Mouse (Mus musculus): Measurements from ENCODE around the gene Chst3. TPM values are rescaled to one million over a fixed set of nuclear protein-coding genes. Genes with fewer than 3 reads are reported as not detected.
A peak's percentile ranks its signal among the peaks of the same experiment; 100 is the strongest.
"Not testable (repeated sequence)": the region's sequence is repeated elsewhere in the genome, so short reads cannot be mapped to it uniquely, and the experiment has no call there.

Chst3 gene
- polyA plus RNA-seq, 1 experiment from 2014 or later = 1.0 TPM

DNA sequence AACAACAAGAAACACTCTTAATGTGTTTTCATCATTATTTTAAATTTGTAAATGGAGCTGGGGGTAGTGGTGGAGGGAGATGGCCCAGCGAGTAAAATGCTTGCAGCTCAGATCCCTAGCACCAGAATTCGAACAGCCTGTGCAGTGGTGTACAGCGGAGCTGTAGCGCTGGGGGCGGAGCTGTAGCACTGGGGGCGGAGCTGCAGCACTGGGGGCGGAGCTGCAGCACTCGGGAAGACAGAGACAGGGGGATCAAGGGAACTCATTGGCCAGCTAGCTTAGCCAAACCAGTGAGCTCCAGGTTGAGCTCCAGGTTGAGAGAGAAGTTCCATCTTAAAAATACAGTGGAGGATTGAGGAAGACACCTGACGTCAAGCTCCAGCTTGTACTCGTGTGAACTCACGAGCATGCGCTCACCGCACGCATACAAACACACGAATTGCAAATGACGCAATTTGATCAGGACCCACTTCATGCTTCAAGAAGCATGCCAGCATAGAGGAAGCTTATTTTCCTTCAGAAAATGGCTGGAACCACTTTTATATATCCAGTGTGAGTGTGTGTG lies 38.3 kb upstream of the Chst3 start:
- Histone ChIP-seq H3K4me1 (ENCODE audit: control insufficient read depth, insufficient read depth, low read length) (no peaks in the 10 kb centered on the region), H3K36me3 (ENCODE audit: control insufficient read depth, insufficient read depth, low read length) (no peaks in the 10 kb centered on the region), H3K9ac (ENCODE audit: low read depth, low read length) (no peak overlapping the region), H3K4me3 (ENCODE audit: low read length) (no peak overlapping the region), H3K4me2 (replicated peaks; ENCODE audit: low read depth, low read length) (no peak overlapping the region), H3K27ac (ENCODE audit: low read depth, low read length) (no peak overlapping the region), H3K9me3 (ENCODE audit: control insufficient read depth, low read length) (no peaks in the 10 kb centered on the region), H3K27me3 (ENCODE audit: control insufficient read depth, insufficient read depth, low read length) (no peaks in the 10 kb centered on the region)
- 58% methylated on average over 16 of the region's 16 CpGs for whole genome bisulfite sequencing
- ATAC-seq (ENCODE audit: low FRiP score, low TSS enrichment) = no peak

- Histone ChIP-seq H3K9ac (ENCODE audit: low read depth, low read length) (no peak overlapping the region), H3K9me3 (ENCODE audit: control insufficient read depth, low read length) (no peaks in the 10 kb centered on the region), H3K4me1 (ENCODE audit: control insufficient read depth, insufficient read depth, low read length) (no peaks in the 10 kb centered on the region), H3K4me2 (replicated peaks; ENCODE audit: low read depth, low read length) (no peak overlapping the region), H3K36me3 (ENCODE audit: control insufficient read depth, insufficient read depth, low read length) (no peaks in the 10 kb centered on the region), H3K4me3 (ENCODE audit: low read length) (no peak overlapping the region), H3K27me3 (ENCODE audit: control insufficient read depth, insufficient read depth, low read length) (no peaks in the 10 kb centered on the region), H3K27ac (ENCODE audit: low read depth, low read length) (no peak overlapping the region)
- ATAC-seq (ENCODE audit: low FRiP score, low TSS enrichment) = no peak
- WGBS = 79% methylated on average over 6 of the region's 6 CpGs
Measured at GRCm38 (mm10) chr10:60256088-60256487, 37.0 kb upstream of the Chst3 start.

GRCm38 (mm10) chr10:60252606-60253005 lies 33.5 kb upstream of the Chst3 start:
- Histone ChIP-seq H3K27me3 (ENCODE audit: control insufficient read depth, insufficient read depth, low read length) (no peaks in the 10 kb centered on the region), H3K4me1 (ENCODE audit: control insufficient read depth, insufficient read depth, low read length) (no peaks in the 10 kb centered on the region), H3K36me3 (ENCODE audit: control insufficient read depth, insufficient read depth, low read length) (no peaks in the 10 kb centered on the region), H3K9ac (ENCODE audit: low read depth, low read length) (no peak overlapping the region), H3K9me3 (ENCODE audit: control insufficient read depth, low read length) (no peaks in the 10 kb centered on the region), H3K4me2 (replicated peaks; ENCODE audit: low read depth, low read length) (no peak overlapping the region), H3K4me3 (ENCODE audit: low read length) (no peak overlapping the region), H3K27ac (ENCODE audit: low read depth, low read length) (no peak overlapping the region)
- no peak for ATAC-seq (ENCODE audit: low FRiP score, low TSS enrichment)
- WGBS = 71% methylated on average over 4 of the region's 4 CpGs

DNA sequence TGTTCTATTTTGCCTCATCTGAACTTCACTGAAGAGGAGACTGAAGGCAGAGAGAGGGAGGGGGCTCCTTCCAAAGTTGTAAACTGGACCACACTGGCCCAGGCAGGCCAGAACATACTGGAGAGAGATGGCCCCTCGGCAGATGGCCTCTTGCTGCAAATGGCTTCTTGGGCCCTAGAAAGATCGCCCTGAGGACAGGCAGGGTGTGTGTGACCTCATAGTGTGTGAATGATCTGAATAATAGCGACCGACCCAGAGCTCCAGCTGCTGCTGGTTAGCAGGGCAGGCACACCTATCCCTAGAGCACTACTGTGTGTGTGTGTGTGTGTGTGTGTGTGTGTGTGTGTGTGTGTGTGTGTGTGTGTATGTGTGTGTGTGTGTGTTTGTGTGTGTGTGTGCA lies 33.1 kb upstream of the Chst3 start:
- no peaks in the 10 kb centered on the region for H3K27me3 ChIP-seq (ENCODE audit: control insufficient read depth, insufficient read depth, low read length)
- WGBS = 68% methylated on average over 4 of the region's 4 CpGs
- no peak for ATAC-seq (ENCODE audit: low FRiP score, low TSS enrichment)
- H3K4me3 ChIP-seq (ENCODE audit: low read length) = no peak overlapping the region
- H3K4me2 ChIP-seq (replicated peaks; ENCODE audit: low read depth, low read length) = no peak overlapping the region
- H3K27ac ChIP-seq (ENCODE audit: low read depth, low read length) = no peak overlapping the region
- no peaks in the 10 kb centered on the region for H3K9me3 ChIP-seq (ENCODE audit: control insufficient read depth, low read length)
- H3K9ac ChIP-seq (ENCODE audit: low read depth, low read length) = no peak overlapping the region
- no peaks in the 10 kb centered on the region for H3K36me3 ChIP-seq (ENCODE audit: control insufficient read depth, insufficient read depth, low read length)
- no peaks in the 10 kb centered on the region for H3K4me1 ChIP-seq (ENCODE audit: control insufficient read depth, insufficient read depth, low read length)

GRCm38 (mm10) chr10:60250426-60250965 lies 31.4 kb upstream of the Chst3 start:
- H3K4me2 ChIP-seq (replicated peaks; ENCODE audit: low read depth, low read length) = no peak overlapping the region
- no peaks in the 10 kb centered on the region for H3K36me3 ChIP-seq (ENCODE audit: control insufficient read depth, insufficient read depth, low read length)
- H3K9ac ChIP-seq (ENCODE audit: low read depth, low read length) = no peak overlapping the region
- 46% methylated on average over 13 of the region's 13 CpGs for WGBS
- H3K27me3 ChIP-seq (ENCODE audit: control insufficient read depth, insufficient read depth, low read length) = no peaks in the 10 kb centered on the region
- H3K4me1 ChIP-seq (ENCODE audit: control insufficient read depth, insufficient read depth, low read length) = no peaks in the 10 kb centered on the region
- no peak overlapping the region for H3K27ac ChIP-seq (ENCODE audit: low read depth, low read length)
- no peaks in the 10 kb centered on the region for H3K9me3 ChIP-seq (ENCODE audit: control insufficient read depth, low read length)
- no peak for ATAC-seq (ENCODE audit: low FRiP score, low TSS enrichment)
- H3K4me3 ChIP-seq (ENCODE audit: low read length) = no peak overlapping the region

DNA sequence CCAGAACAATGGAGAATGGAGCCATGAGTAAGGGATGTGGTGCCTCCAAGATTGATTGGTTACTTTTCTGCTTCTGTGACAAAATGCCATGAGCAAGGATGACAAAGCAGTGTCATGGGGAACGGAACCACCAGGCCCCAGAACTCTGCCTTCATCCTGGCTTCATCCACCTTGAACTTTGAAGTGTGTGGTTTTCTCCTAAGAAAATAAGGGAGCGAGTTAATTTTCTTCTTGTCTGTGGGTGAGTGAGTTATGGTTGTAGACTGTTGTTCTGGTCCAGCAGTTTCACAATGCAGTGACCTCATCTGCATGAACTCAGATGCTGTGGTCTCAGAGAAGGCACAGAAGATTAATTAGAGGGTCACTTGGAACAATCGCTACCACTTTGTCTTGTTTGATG lies 29.3 kb upstream of the Chst3 start:
- not testable (repeated sequence) for ATAC-seq (ENCODE audit: low FRiP score, low TSS enrichment); H3K27me3 ChIP-seq (ENCODE audit: control insufficient read depth, insufficient read depth, low read length); H3K4me3 ChIP-seq (ENCODE audit: low read length); H3K9me3 ChIP-seq (ENCODE audit: control insufficient read depth, low read length); H3K36me3 ChIP-seq (ENCODE audit: control insufficient read depth, insufficient read depth, low read length); H3K27ac ChIP-seq (ENCODE audit: low read depth, low read length); H3K4me2 ChIP-seq (replicated peaks; ENCODE audit: low read depth, low read length); H3K9ac ChIP-seq (ENCODE audit: low read depth, low read length); H3K4me1 ChIP-seq (ENCODE audit: control insufficient read depth, insufficient read depth, low read length)
- 13% methylated on average over 3 of the region's 3 CpGs for WGBS

- Histone ChIP-seq H3K4me2 (replicated peaks; ENCODE audit: low read depth, low read length) (no peak overlapping the region), H3K9ac (ENCODE audit: low read depth, low read length) (no peak overlapping the region), H3K4me3 (ENCODE audit: low read length) (no peak overlapping the region), H3K9me3 (ENCODE audit: control insufficient read depth, low read length) (no peaks in the 10 kb centered on the region), H3K27me3 (ENCODE audit: control insufficient read depth, insufficient read depth, low read length) (no peaks in the 10 kb centered on the region), H3K27ac (ENCODE audit: low read depth, low read length) (no peak overlapping the region), H3K36me3 (ENCODE audit: control insufficient read depth, insufficient read depth, low read length) (no peaks in the 10 kb centered on the region), H3K4me1 (ENCODE audit: control insufficient read depth, insufficient read depth, low read length) (no peaks in the 10 kb centered on the region)
- 37% methylated on average over 5 of the region's 5 CpGs for WGBS
- ATAC-seq (ENCODE audit: low FRiP score, low TSS enrichment) = no peak
Measured at GRCm38 (mm10) chr10:60246519-60246918, 27.5 kb upstream of the Chst3 start.

- Histone ChIP-seq H3K9me3 (ENCODE audit: control insufficient read depth, low read length) (no peaks in the 10 kb centered on the region), H3K4me1 (ENCODE audit: control insufficient read depth, insufficient read depth, low read length) (no peaks in the 10 kb centered on the region), H3K27me3 (ENCODE audit: control insufficient read depth, insufficient read depth, low read length) (no peaks in the 10 kb centered on the region), H3K4me2 (replicated peaks; ENCODE audit: low read depth, low read length) (no peak overlapping the region), H3K9ac (ENCODE audit: low read depth, low read length) (no peak overlapping the region), H3K36me3 (ENCODE audit: control insufficient read depth, insufficient read depth, low read length) (no peaks in the 10 kb centered on the region), H3K4me3 (ENCODE audit: low read length) (no peak overlapping the region), H3K27ac (ENCODE audit: low read depth, low read length) (no peak overlapping the region)
- ATAC-seq (ENCODE audit: low FRiP score, low TSS enrichment) = no peak
- whole genome bisulfite sequencing = 84% methylated on average over 7 of the region's 7 CpGs
Measured at GRCm38 (mm10) chr10:60245635-60246034, 26.6 kb upstream of the Chst3 start.

GRCm38 (mm10) chr10:60245041-60245440 lies 26.0 kb upstream of the Chst3 start:
- Histone ChIP-seq H3K9ac (ENCODE audit: low read depth, low read length) (no peak overlapping the region), H3K9me3 (ENCODE audit: control insufficient read depth, low read length) (no peaks in the 10 kb centered on the region), H3K4me3 (ENCODE audit: low read length) (no peak overlapping the region), H3K36me3 (ENCODE audit: control insufficient read depth, insufficient read depth, low read length) (no peaks in the 10 kb centered on the region), H3K4me1 (ENCODE audit: control insufficient read depth, insufficient read depth, low read length) (no peaks in the 10 kb centered on the region), H3K27ac (ENCODE audit: low read depth, low read length) (no peak overlapping the region), H3K4me2 (replicated peaks; ENCODE audit: low read depth, low read length) (no peak overlapping the region), H3K27me3 (ENCODE audit: control insufficient read depth, insufficient read depth, low read length) (no peaks in the 10 kb centered on the region)
- 4% methylated on average over 8 of the region's 8 CpGs for WGBS
- ATAC-seq (ENCODE audit: low FRiP score, low TSS enrichment) = peak; percentile 63

Data from kidney, embryonic 14.5 days (tissue).